Comparison of ENCODE assay signal across 14 mouse cellular contexts in genomic region chr3:52836780-52837179, GRCm38 (mm10).
"Had no signal": no experiment of that assay in that cellular context is flagged by ENCODE, and none has a peak within 500 bp of the region (broad histone marks: within the 10 kb centered on the region; RNA-seq: fewer than 3 reads in every experiment).

No protein-coding gene starts in this region.

- H3K27ac ChIP-seq: kidney, postnatal 0 days; layer of hippocampus, adult 2 months; limb, embryonic 13.5 days; liver, embryonic 15.5 days; macrophage; midbrain, embryonic 15.5 days; neural tube, embryonic 12.5 days had no signal

- DNase-seq: kidney, adult 18-20 months; kidney, postnatal 4 days; left cerebral cortex, postnatal 4 days; lung, adult 2 months; lung, postnatal 10 days; right cerebral cortex, postnatal 14 days; thymus, postnatal 4 days had no signal

- ATAC-seq: midbrain, embryonic 15.5 days had no signal

- H3K36me3 ChIP-seq: limb, embryonic 13.5 days; liver, embryonic 15.5 days; midbrain, embryonic 15.5 days; neural tube, embryonic 12.5 days had no signal

- H3K9ac ChIP-seq: limb, embryonic 13.5 days; liver, embryonic 15.5 days; midbrain, embryonic 15.5 days; neural tube, embryonic 12.5 days had no signal

- H3K27me3 ChIP-seq: limb, embryonic 13.5 days; liver, embryonic 15.5 days; neural tube, embryonic 12.5 days had no signal

- H3K4me2 ChIP-seq: limb, embryonic 13.5 days; liver, embryonic 15.5 days; midbrain, embryonic 15.5 days; neural tube, embryonic 12.5 days had no signal

- H3K4me3 ChIP-seq: layer of hippocampus, adult 2 months; limb, embryonic 13.5 days; liver, embryonic 15.5 days; midbrain, embryonic 15.5 days; neural tube, embryonic 12.5 days had no signal

- H3K9me3 ChIP-seq: limb, embryonic 13.5 days; liver, embryonic 15.5 days; midbrain, embryonic 15.5 days; neural tube, embryonic 12.5 days had no signal
